Comparison of ENCODE assay signal across 26 mouse cellular contexts in the genomic region with DNA sequence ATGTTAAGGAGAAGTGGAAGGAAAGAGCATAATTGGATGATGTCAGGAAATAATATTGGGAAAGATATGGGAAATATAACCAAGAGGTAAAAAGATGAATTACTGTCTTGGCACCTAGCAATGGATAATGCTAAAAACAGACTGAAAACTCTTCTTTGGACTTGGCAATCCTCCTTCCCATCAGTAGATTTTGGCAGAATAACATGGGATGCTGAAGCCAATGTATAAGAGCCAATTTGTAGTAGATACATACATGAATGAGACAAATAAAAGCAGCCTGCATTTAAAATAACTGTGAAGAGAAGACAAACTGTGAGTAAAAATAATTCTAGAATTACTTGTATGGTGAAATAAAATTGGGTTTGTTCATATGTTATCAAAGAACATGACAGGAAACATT. TPM values are rescaled to one million over a fixed set of nuclear protein-coding genes. Genes with fewer than 3 reads are reported as not detected.
"Had no signal": no experiment of that assay in that cellular context is flagged by ENCODE, and none has a peak within 500 bp of the region (broad histone marks: within the 10 kb centered on the region; RNA-seq: fewer than 3 reads in every experiment).

No protein-coding gene starts in this region.

- H3K9ac ChIP-seq: liver, postnatal 0 days; lung, embryonic 15.5 days; midbrain, embryonic 13.5 days; midbrain, embryonic 15.5 days; neural tube, embryonic 12.5 days; stomach, embryonic 15.5 days had no signal

- H3K4me1 ChIP-seq: lung, embryonic 15.5 days; megakaryocyte, embryonic 14.5 days; midbrain, embryonic 13.5 days; midbrain, embryonic 15.5 days; neural tube, embryonic 12.5 days; stomach, embryonic 15.5 days had no signal

- H3K27me3 ChIP-seq: lung, embryonic 15.5 days; megakaryocyte, embryonic 14.5 days; midbrain, embryonic 13.5 days; midbrain, embryonic 15.5 days; neural tube, embryonic 12.5 days; stomach, embryonic 15.5 days had no signal

- H3K4me2 ChIP-seq: lung, embryonic 15.5 days; midbrain, embryonic 11.5 days; midbrain, embryonic 13.5 days; midbrain, embryonic 15.5 days; neural tube, embryonic 12.5 days; stomach, embryonic 15.5 days had no signal

- H3K27ac ChIP-seq: lung, embryonic 15.5 days; macrophage; midbrain, embryonic 13.5 days; midbrain, embryonic 15.5 days; neural tube, embryonic 12.5 days; stomach, embryonic 15.5 days; stomach, postnatal 0 days had no signal

- DNase-seq: liver, postnatal 0 days; lung, adult 2 months; lung, postnatal 14 days; lung, postnatal 36 days; right cerebral cortex, adult 18-20 months; right cerebral cortex, postnatal 25 days; thymus, adult 18-20 months; thymus, postnatal 14 days; thymus, postnatal 36 days had no signal

- H3K36me3 ChIP-seq: lung, embryonic 15.5 days; midbrain, embryonic 13.5 days; midbrain, embryonic 15.5 days; neural tube, embryonic 12.5 days; stomach, embryonic 15.5 days had no signal

- ATAC-seq: liver, postnatal 0 days; lung, postnatal 0 days; midbrain, embryonic 13.5 days; midbrain, embryonic 15.5 days had no signal

- H3K9me3 ChIP-seq: lung, embryonic 15.5 days; megakaryocyte, embryonic 14.5 days; midbrain, embryonic 13.5 days; midbrain, embryonic 15.5 days; neural tube, embryonic 12.5 days; stomach, embryonic 15.5 days had no signal

- H3K4me3 ChIP-seq: lung, embryonic 15.5 days; megakaryocyte, embryonic 14.5 days; midbrain, embryonic 13.5 days; midbrain, embryonic 15.5 days; neural tube, embryonic 12.5 days; stomach, embryonic 15.5 days had no signal

RNA-seq across cellular contexts. Expression of a gene that starts 18.7 kb away (rescaled TPM):
- total RNA-seq: megakaryocyte progenitor cell, adult 5-6 weeks; midbrain, postnatal 0 days; monocyte, adult 5-6 weeks; neutrophil, adult 5-6 weeks had no signal
- polyA plus RNA-seq: liver, postnatal 0 days; lung, embryonic 15.5 days; lung, postnatal 0 days; macrophage; midbrain, embryonic 11.5 days; midbrain, embryonic 13.5 days; midbrain, embryonic 15.5 days; midbrain, postnatal 0 days; neural tube, embryonic 12.5 days; neural tube, embryonic 14.5 days; spleen, adult 2 months; thymus, postnatal 0 days had no signal
